Mouse (Mus musculus) lung, embryonic 16.5 days (tissue): ENCODE measurements around the gene Frmd4a. TPM values are rescaled to one million over a fixed set of nuclear protein-coding genes. Genes with fewer than 3 reads are reported as not detected.

Experiments
- ATAC-seq: fragments of 200-750 bp; cut with Nextera tagmentation; 2 replicates; pipeline ENCODE4 v1.8.0; 2017; ENCODE audit warnings: low read depth, mild to moderate bottlenecking, moderate library complexity
- H3K27ac ChIP-seq: fragments of 300-500 bp; sonication (generic); 2 replicates; pipeline ENCODE4 v1.5.1; 2014; ENCODE audit warnings: mild to moderate bottlenecking, control low read depth, low read length
- H3K27me3 ChIP-seq: fragments of 300-500 bp; sonication (generic); 2 replicates; pipeline ENCODE4 v1.6.1; 2014; ENCODE audit warnings: low read depth, low read length, mixed read lengths; ENCODE audit not compliant: control insufficient read depth, insufficient read depth
- H3K36me3 ChIP-seq: fragments of 300-500 bp; sonication (generic); 2 replicates; pipeline ENCODE4 v1.6.1; 2014; ENCODE audit warnings: low read length; ENCODE audit not compliant: control insufficient read depth, insufficient read depth
- H3K4me1 ChIP-seq: fragments of 300-500 bp; sonication (generic); replicated peaks from 2 replicates; pipeline ENCODE4 v1.6.1; 2014; ENCODE audit warnings: low read length, mixed read lengths; ENCODE audit not compliant: control insufficient read depth, insufficient read depth
- H3K4me2 ChIP-seq: fragments of 300-500 bp; sonication (generic); 2 replicates; pipeline ENCODE4 v1.6.1; 2014; ENCODE audit warnings: low read depth, low read length, control low read depth
- H3K4me3 ChIP-seq: fragments of 300-500 bp; sonication (generic); 2 replicates; pipeline ENCODE4 v1.5.1; 2014; ENCODE audit warnings: mild to moderate bottlenecking, low read length, control low read depth
- H3K9ac ChIP-seq: fragments of 300-500 bp; sonication (generic); 2 replicates; pipeline ENCODE4 v1.6.1; 2014; ENCODE audit warnings: low read length, control low read depth
- H3K9me3 ChIP-seq: fragments of 300-500 bp; sonication (generic); 2 replicates; pipeline ENCODE4 v1.6.1; 2016; ENCODE audit warnings: low read length; ENCODE audit not compliant: control insufficient read depth
- WGBS: fragments of 180-500 bp; shearing (Covaris S2); extraction: QIAGEN DNeasy Blood & Tissue Kit; methylation state at CpG from one replicate; pipeline ENCODE4 v1.1.7; 2014; 5-methylcytosine and 5-hydroxymethylcytosine counted together
- polyA plus RNA-seq: library from polyadenylated mRNA; unstranded; fragments of >200 nt; fragmentation: Nextera tagmentation; extraction: Ambion mirVana; gene quantifications from 2 replicates; pipeline ENCODE4 v1.2.1, GENCODE M21; 2015

Gene Frmd4a
- polyA plus RNA-seq, 1 experiment from 2014 or later, result 29.1 TPM

DNA sequence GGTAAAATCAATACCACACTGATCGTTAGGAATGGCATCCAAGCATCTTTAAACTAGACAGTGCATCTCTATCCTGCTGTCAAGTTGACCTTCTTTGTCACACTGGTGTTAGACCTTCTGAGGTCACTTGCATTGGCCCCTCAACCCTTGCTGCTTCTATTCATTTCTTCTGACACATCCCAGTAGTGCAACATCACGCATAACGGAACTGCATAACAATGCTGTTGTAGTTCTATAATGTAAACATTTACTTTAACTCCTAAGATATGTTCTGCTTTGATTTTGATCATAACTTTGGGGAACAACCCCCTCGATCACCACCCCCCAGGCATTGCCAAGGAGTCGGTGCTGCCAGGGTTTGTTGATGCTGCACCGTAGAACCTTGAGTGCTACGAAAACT is 558.5 kb downstream of the Frmd4a start:
- no peaks in the 10 kb centered on the region for H3K27me3 ChIP-seq
- no peaks in the 10 kb centered on the region for H3K9me3 ChIP-seq
- peaks cover 28% of the 10 kb centered on the region for H3K36me3 ChIP-seq
- WGBS, result 58% methylated on average over 7 of the region's 7 CpGs
- H3K4me3 ChIP-seq, result no peak overlapping the region
- no peak overlapping the region for H3K9ac ChIP-seq
- no peak overlapping the region for H3K27ac ChIP-seq
- H3K4me1 ChIP-seq, result peaks cover 22% of the 10 kb centered on the region; the same call in 1 of the 2 replicates
- no peak overlapping the region for H3K4me2 ChIP-seq
- no peak for ATAC-seq

- no peaks in the 10 kb centered on the region for H3K27me3 ChIP-seq
- H3K4me1 ChIP-seq, result peaks cover 22% of the 10 kb centered on the region; the same call in 1 of the 2 replicates
- no peak overlapping the region for H3K9ac ChIP-seq
- H3K4me3 ChIP-seq, result no peak overlapping the region
- no peak overlapping the region for H3K4me2 ChIP-seq
- peak overlapping the region; percentile 80 for H3K27ac ChIP-seq
- ATAC-seq, result no peak
- no peaks in the 10 kb centered on the region for H3K9me3 ChIP-seq
- peaks cover 13% of the 10 kb centered on the region for H3K36me3 ChIP-seq
- WGBS, result 69% methylated on average over 5 of the region's 5 CpGs
Observed at GRCm38 (mm10) chr2:4578291-4578690, 560.8 kb downstream of the Frmd4a start.

- H3K9me3 ChIP-seq, result no peaks in the 10 kb centered on the region
- peak overlapping the region; percentile 80 for H3K27ac ChIP-seq
- 51% methylated on average over 8 of the region's 8 CpGs for WGBS
- no peaks in the 10 kb centered on the region for H3K27me3 ChIP-seq
- H3K4me2 ChIP-seq, result no peak overlapping the region
- no peak overlapping the region for H3K4me3 ChIP-seq
- peaks cover 22% of the 10 kb centered on the region; the same call in 1 of the 2 replicates for H3K4me1 ChIP-seq
- H3K9ac ChIP-seq, result no peak overlapping the region
- ATAC-seq, result peak; percentile 49; the same call in 1 of the 2 replicates
- H3K36me3 ChIP-seq, result peaks cover 6% of the 10 kb centered on the region; the same call in 1 of the 2 replicates
Observed at GRCm38 (mm10) chr2:4579357-4580068, 562.0 kb downstream of the Frmd4a start.

GRCm38 (mm10) chr2:4580666-4581065 is 563.1 kb downstream of the Frmd4a start:
- no peak overlapping the region for H3K9ac ChIP-seq
- no peak for ATAC-seq
- H3K4me2 ChIP-seq, result no peak overlapping the region
- H3K27ac ChIP-seq, result no peak overlapping the region
- peaks cover 20% of the 10 kb centered on the region; the same call in 1 of the 2 replicates for H3K4me1 ChIP-seq
- no peak overlapping the region for H3K4me3 ChIP-seq
- WGBS, result 74% methylated on average over 6 of the region's 6 CpGs
- no peaks in the 10 kb centered on the region for H3K9me3 ChIP-seq
- no peaks in the 10 kb centered on the region for H3K27me3 ChIP-seq
- H3K36me3 ChIP-seq, result 0 out of 2 replicates have a peak, but pooled peaks cover 2% of the 10 kb centered on the region

DNA sequence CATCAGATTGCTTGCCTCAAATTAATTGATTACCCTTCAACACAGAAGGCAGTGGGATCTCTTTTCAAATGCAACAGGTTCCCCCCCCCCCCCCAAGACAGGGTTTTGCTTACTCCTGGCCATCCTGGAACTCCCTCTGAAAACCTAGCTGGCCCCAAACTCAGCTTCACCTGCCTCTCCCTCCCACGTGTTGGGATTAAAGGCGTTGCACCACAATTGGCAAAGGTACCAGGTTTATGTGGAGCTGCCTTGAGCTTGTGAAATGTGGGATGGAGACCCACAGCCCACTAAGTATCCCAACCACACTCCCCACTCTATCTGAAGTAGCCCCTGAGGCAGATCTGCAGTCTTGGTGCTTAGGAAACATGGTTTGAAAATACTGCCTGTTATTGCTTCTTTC is 565.4 kb downstream of the Frmd4a start:
- H3K27me3 ChIP-seq, result no peaks in the 10 kb centered on the region
- no peak overlapping the region for H3K4me3 ChIP-seq
- H3K9me3 ChIP-seq, result no peaks in the 10 kb centered on the region
- no peak overlapping the region for H3K9ac ChIP-seq
- H3K4me1 ChIP-seq, result peaks cover 27% of the 10 kb centered on the region
- peaks cover 6% of the 10 kb centered on the region for H3K36me3 ChIP-seq
- no peak overlapping the region for H3K27ac ChIP-seq
- H3K4me2 ChIP-seq, result no peak overlapping the region
- ATAC-seq, result no peak
- WGBS, result 82% methylated on average over 2 of the region's 2 CpGs

DNA sequence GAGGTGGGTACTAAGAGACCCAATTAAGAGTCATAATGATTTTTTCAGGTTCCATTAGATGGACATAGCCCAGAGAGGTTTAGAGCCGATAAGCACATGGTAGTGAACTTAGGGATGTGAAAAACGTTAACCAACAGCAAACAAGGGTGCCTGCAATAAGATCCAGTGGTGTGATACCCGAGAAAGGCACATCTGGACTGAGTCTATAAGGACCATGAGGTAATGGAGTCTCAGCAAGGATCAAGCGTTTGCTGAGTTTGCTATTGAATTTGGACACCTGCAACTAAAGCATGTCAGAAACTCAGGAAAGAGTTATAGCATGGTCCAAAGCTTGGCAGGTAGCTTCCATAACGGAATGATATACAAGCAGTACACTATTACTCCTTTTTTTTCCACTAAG is 566.7 kb downstream of the Frmd4a start:
- Histone ChIP-seq H3K4me2 (no peak overlapping the region), H3K27me3 (no peaks in the 10 kb centered on the region), H3K9ac (no peak overlapping the region), H3K9me3 (no peaks in the 10 kb centered on the region), H3K27ac (no peak overlapping the region), H3K36me3 (peaks cover 13% of the 10 kb centered on the region), H3K4me1 (peaks cover 25% of the 10 kb centered on the region), H3K4me3 (no peak overlapping the region)
- 83% methylated on average over 5 of the region's 5 CpGs for WGBS
- no peak for ATAC-seq

GRCm38 (mm10) chr2:4586245-4586644 is 568.7 kb downstream of the Frmd4a start:
- H3K4me2 ChIP-seq, result no peak overlapping the region
- H3K4me1 ChIP-seq, result peaks cover 17% of the 10 kb centered on the region
- peak; percentile 34 for ATAC-seq
- H3K36me3 ChIP-seq, result peaks cover 26% of the 10 kb centered on the region
- H3K9me3 ChIP-seq, result no peaks in the 10 kb centered on the region
- no peaks in the 10 kb centered on the region for H3K27me3 ChIP-seq
- no peak overlapping the region for H3K4me3 ChIP-seq
- no peak overlapping the region for H3K9ac ChIP-seq
- peak overlapping the region; percentile 83 for H3K27ac ChIP-seq
- WGBS, result 60% methylated on average over 11 of the region's 11 CpGs

- peaks cover 17% of the 10 kb centered on the region for H3K4me1 ChIP-seq
- 39% methylated on average over 13 of the region's 13 CpGs for WGBS
- H3K4me3 ChIP-seq, result no peak overlapping the region
- peaks cover 42% of the 10 kb centered on the region for H3K36me3 ChIP-seq
- peak; percentile 78 for ATAC-seq
- H3K9me3 ChIP-seq, result no peaks in the 10 kb centered on the region
- H3K27ac ChIP-seq, result peak overlapping the region; percentile 83
- H3K9ac ChIP-seq, result no peak overlapping the region
- no peak overlapping the region for H3K4me2 ChIP-seq
- no peaks in the 10 kb centered on the region for H3K27me3 ChIP-seq
Observed at GRCm38 (mm10) chr2:4587685-4588409, 570.3 kb downstream of the Frmd4a start.

GRCm38 (mm10) chr2:4591647-4592046 is 574.1 kb downstream of the Frmd4a start:
- Histone ChIP-seq H3K4me1 (peaks cover 28% of the 10 kb centered on the region), H3K9me3 (no peaks in the 10 kb centered on the region), H3K27ac (no peak overlapping the region), H3K4me3 (no peak overlapping the region), H3K36me3 (peaks cover 58% of the 10 kb centered on the region), H3K9ac (no peak overlapping the region), H3K4me2 (no peak overlapping the region), H3K27me3 (no peaks in the 10 kb centered on the region)
- WGBS, result 76% methylated on average over 3 of the region's 3 CpGs
- ATAC-seq, result no peak
